In genomic region chr3:25143111-25143510, GRCm38 (mm10) we compare ENCODE assay signal across 8 mouse cellular contexts. TPM values are rescaled to one million over a fixed set of nuclear protein-coding genes. Genes with fewer than 3 reads are reported as not detected.
DNase-seq lines count a peak whose midpoint lies in the region; ATAC-seq and TF ChIP-seq lines count a peak whose summit lies in the region.

No protein-coding gene starts in this region.

- WGBS in kidney, embryonic 15.5 days, result 46% methylated on average over 6 of the region's 6 CpGs
- 41% methylated on average over 6 of the region's 6 CpGs for WGBS in embryonic facial prominence, embryonic 13.5 days
- 37% methylated on average over 6 of the region's 6 CpGs for whole genome bisulfite sequencing in hindbrain, postnatal 0 days
- 29% methylated on average over 6 of the region's 6 CpGs for WGBS in midbrain, postnatal 0 days
- WGBS in thymus, adult 2 months, result 67% methylated on average over 6 of the region's 6 CpGs

- no peak for TF ChIP-seq CTCF in hindbrain, postnatal 0 days (IDR thresholded peaks at IDR 0.05; ENCODE audit: low read depth)
- TF ChIP-seq CTCF in midbrain, postnatal 0 days (IDR thresholded peaks at IDR 0.05), result no peak
- no peak for TF ChIP-seq CTCF in thymus, adult 2 months (IDR thresholded peaks at IDR 0.05; ENCODE audit: borderline replicate concordance, control insufficient read depth, extremely low read depth, insufficient read depth, low read length, poor library complexity)

- peak overlapping the region; percentile 70 for H3K4me3 ChIP-seq in kidney, embryonic 15.5 days (replicated peaks)
- peak overlapping the region; percentile 68 for H3K4me3 ChIP-seq in embryonic facial prominence, embryonic 13.5 days
- H3K4me3 ChIP-seq in hindbrain, postnatal 0 days (ENCODE audit: low read length), result peak overlapping the region; percentile 71
- H3K4me3 ChIP-seq in midbrain, postnatal 0 days (ENCODE audit: low read depth, low read length), result peak overlapping the region; percentile 72
- no peak overlapping the region for H3K4me3 ChIP-seq in thymus, adult 2 months (ENCODE audit: control insufficient read depth, insufficient read depth, low read length)

- peak overlapping the region; percentile 75 for H3K4me2 ChIP-seq in kidney, embryonic 15.5 days
- H3K4me2 ChIP-seq in embryonic facial prominence, embryonic 13.5 days, result peak overlapping the region; percentile 68
- peak overlapping the region; percentile 82 for H3K4me2 ChIP-seq in hindbrain, postnatal 0 days (ENCODE audit: low read depth, low read length)
- peak overlapping the region; percentile 76 for H3K4me2 ChIP-seq in midbrain, postnatal 0 days (ENCODE audit: low read depth, low read length, poor library complexity, severe bottlenecking)

- H3K27ac ChIP-seq in kidney, embryonic 15.5 days, result no peak overlapping the region; the same call in 1 of the 2 replicates
- H3K27ac ChIP-seq in embryonic facial prominence, embryonic 13.5 days, result peak overlapping the region; percentile 98
- peak overlapping the region; percentile 89; the same call in 1 of the 2 replicates for H3K27ac ChIP-seq in hindbrain, postnatal 0 days
- H3K27ac ChIP-seq in midbrain, postnatal 0 days (ENCODE audit: low read depth, low read length), result peak overlapping the region; percentile 71
- no peak overlapping the region for H3K27ac ChIP-seq in thymus, adult 2 months (ENCODE audit: control insufficient read depth, insufficient read depth, low read length)

- no peak for TF ChIP-seq POLR2A in thymus, adult 2 months (IDR thresholded peaks at IDR 0.05; ENCODE audit: control insufficient read depth, extremely low read depth, insufficient read depth, low read length, poor library complexity)

- H3K9me3 ChIP-seq in kidney, embryonic 15.5 days (replicated peaks), result no peaks in the 10 kb centered on the region
- no peaks in the 10 kb centered on the region for H3K9me3 ChIP-seq in embryonic facial prominence, embryonic 13.5 days
- H3K9me3 ChIP-seq in hindbrain, postnatal 0 days (ENCODE audit: low read length), result no peaks in the 10 kb centered on the region
- H3K9me3 ChIP-seq in midbrain, postnatal 0 days (ENCODE audit: low read length), result no peaks in the 10 kb centered on the region

- no peaks in the 10 kb centered on the region for H3K36me3 ChIP-seq in kidney, embryonic 15.5 days
- no peaks in the 10 kb centered on the region for H3K36me3 ChIP-seq in embryonic facial prominence, embryonic 13.5 days
- no peaks in the 10 kb centered on the region for H3K36me3 ChIP-seq in hindbrain, postnatal 0 days (ENCODE audit: insufficient read depth, low read length)
- H3K36me3 ChIP-seq in midbrain, postnatal 0 days (ENCODE audit: insufficient read depth, low read length), result no peaks in the 10 kb centered on the region
- no peaks in the 10 kb centered on the region for H3K36me3 ChIP-seq in thymus, adult 2 months (ENCODE audit: control insufficient read depth, insufficient read depth, low read length)

- no peak for ATAC-seq in kidney, embryonic 15.5 days (replicated peaks; ENCODE audit: low FRiP score)
- no peak for ATAC-seq in embryonic facial prominence, embryonic 13.5 days (ENCODE audit: insufficient number of reproducible peaks, insufficient read depth, low FRiP score, low TSS enrichment, low read depth)
- ATAC-seq in hindbrain, postnatal 0 days, result no peak
- no peak for ATAC-seq in midbrain, postnatal 0 days (ENCODE audit: low FRiP score)
- ATAC-seq in erythroid progenitor cell, adult 5-6 weeks (replicated peaks; ENCODE audit: low FRiP score, poor library complexity, severe bottlenecking), result no peak

- DNase-seq in kidney, postnatal 4 days, result no peak
- DNase-seq in hindbrain, postnatal 0 days (ENCODE audit: low spot score), result peak; percentile 15
- no peak for DNase-seq in midbrain, postnatal 0 days (ENCODE audit: low spot score)
- no peak for DNase-seq in thymus, adult 2 months
- no peak for DNase-seq in cerebellum, postnatal 25 days

- H3K4me1 ChIP-seq in kidney, embryonic 15.5 days, result peaks cover 6% of the 10 kb centered on the region; the same call in 1 of the 2 replicates
- peaks cover 3% of the 10 kb centered on the region; the same call in 1 of the 2 replicates for H3K4me1 ChIP-seq in embryonic facial prominence, embryonic 13.5 days
- H3K4me1 ChIP-seq in hindbrain, postnatal 0 days (ENCODE audit: insufficient read depth, low read length), result peaks cover 4% of the 10 kb centered on the region; the same call in 1 of the 2 replicates
- H3K4me1 ChIP-seq in midbrain, postnatal 0 days (ENCODE audit: insufficient read depth, low read length), result no peaks in the 10 kb centered on the region
- H3K4me1 ChIP-seq in thymus, adult 2 months (replicated peaks; ENCODE audit: control insufficient read depth, insufficient read depth, low read length), result no peaks in the 10 kb centered on the region

- H3K9ac ChIP-seq in kidney, embryonic 15.5 days, result peak overlapping the region; percentile 66; the same call in 1 of the 2 replicates
- peak overlapping the region; percentile 86 for H3K9ac ChIP-seq in embryonic facial prominence, embryonic 13.5 days
- peak overlapping the region; percentile 78 for H3K9ac ChIP-seq in hindbrain, postnatal 0 days (replicated peaks; ENCODE audit: low read length)
- H3K9ac ChIP-seq in midbrain, postnatal 0 days (replicated peaks; ENCODE audit: low read length, poor library complexity, severe bottlenecking), result peak overlapping the region; percentile 77

- H3K27me3 ChIP-seq in kidney, embryonic 15.5 days, result 0 out of 2 replicates have a peak, but pooled peaks cover 4% of the 10 kb centered on the region
- H3K27me3 ChIP-seq in embryonic facial prominence, embryonic 13.5 days, result no peaks in the 10 kb centered on the region
- H3K27me3 ChIP-seq in hindbrain, postnatal 0 days (ENCODE audit: insufficient read depth, low read length), result no peaks in the 10 kb centered on the region
- no peaks in the 10 kb centered on the region for H3K27me3 ChIP-seq in midbrain, postnatal 0 days (ENCODE audit: insufficient read depth, low read length)
- peaks cover 2% of the 10 kb centered on the region for H3K27me3 ChIP-seq in thymus, adult 2 months (ENCODE audit: control insufficient read depth, insufficient read depth, low read length)

RNA-seq across cellular contexts. Expression of gene Naaladl2, which starts 0.9 kb away (rescaled TPM):
- 3.8 and 5.0 TPM in 2 replicates for polyA plus RNA-seq in kidney, embryonic 15.5 days (2015; fragmentation: Nextera tagmentation; extraction: Ambion mirVana)
- polyA plus RNA-seq in embryonic facial prominence, embryonic 13.5 days (2015; fragmentation: Nextera tagmentation; extraction: Ambion mirVana), result 2.0 and 2.3 TPM in 2 replicates
- total RNA-seq in hindbrain, postnatal 0 days (2014; rRNA removed), result 0.37 and 0.54 TPM in 2 replicates
- 0.74 and 0.81 TPM in 2 replicates for polyA plus RNA-seq in hindbrain, postnatal 0 days (2015; fragmentation: Nextera tagmentation; extraction: Ambion mirVana)
- 0.85 and 2.9 TPM in 2 replicates for total RNA-seq in midbrain, postnatal 0 days (2014; rRNA removed)
- polyA plus RNA-seq in midbrain, postnatal 0 days (2015; fragmentation: Nextera tagmentation; extraction: Ambion mirVana), result 0.20 and 1.1 TPM in 2 replicates
- 1.8 and 2.1 TPM in 2 replicates for total RNA-seq in erythroid progenitor cell, adult 5-6 weeks (2015; ENCODE audit: low replicate concordance)
- not detected in 2 replicates for total RNA-seq in erythroid progenitor cell, adult 5-6 weeks (2017; ENCODE audit: low replicate concordance)
- polyA plus RNA-seq in thymus, adult 2 months (2012; rRNA removed), result 0.23 and 0.26 TPM in 2 replicates

Comparison
In these comparisons a context has a peak if more than half of its experiments do, and no peak if none do; other contexts are left out.
1. H3K27ac ChIP-seq: peak in embryonic facial prominence, embryonic 13.5 days (single experiment), hindbrain, postnatal 0 days (single experiment) and midbrain, postnatal 0 days (single experiment); none in kidney, embryonic 15.5 days (single experiment) and thymus, adult 2 months (single experiment).
2. Peak in every context shown above with its lines, with median percentiles within 50 percentile points of each other: H3K4me2 ChIP-seq and H3K9ac ChIP-seq.